Mouse (Mus musculus) heart, postnatal 10 days (tissue): Measurements from ENCODE around the gene Theg. TPM values are rescaled to one million over a fixed set of nuclear protein-coding genes. Genes with fewer than 3 reads are reported as not detected.

Source experiments
- DNase-seq, 2 experiments: peaks; one replicate each; pipeline ENCODE4 v3.0.0; 2021
- intact Hi-C: fragments of 180-260 bp; cut with DNase I; formaldehyde crosslinking; loops from one replicate; pipeline ENCODE4 v1.15.1; 2025
- microRNA-seq, 2 experiments: library from miRNA; unstranded; fragments of <30 nt; microRNA quantifications; one replicate each; pipeline ENCODE4 v1.2.0; 2022
- total RNA-seq, 2 experiments: library from RNA; stranded (reverse); gene quantifications; 2 replicates each; pipeline ENCODE4 v1.2.3; 2021

Theg gene
- total RNA-seq, 2 experiments from 2014 or later: not detected

GRCm38 (mm10) chr10:79538323-79538722 is 48.8 kb downstream of the Theg start:
- intact Hi-C loops: no loop called here
- no peak for DNase-seq

GRCm38 (mm10) chr10:79537781-79538180 is 49.4 kb downstream of the Theg start:
- intact Hi-C loops: no loop called here
- no peak for DNase-seq

- intact Hi-C loops: no loop called here
These were observed 49.9 kb downstream of the Theg start for GRCm38 (mm10) chr10:79537271-79537670.

GRCm38 (mm10) chr10:79536461-79537080 is 50.6 kb downstream of the Theg start:
- DNase-seq: no peak
- intact Hi-C loops: no loop called here

More at GRCm38 (mm10) chr10:79537271-79537670, 49.9 kb downstream of the Theg start:
- DNase-seq: no peak

- no peak for DNase-seq
- intact Hi-C loops: no loop called here
These were observed 51.7 kb downstream of the Theg start for GRCm38 (mm10) chr10:79535431-79535830.

GRCm38 (mm10) chr10:79534426-79534825 is 52.7 kb downstream of the Theg start:
- DNase-seq: no peak
- intact Hi-C loops: no loop called here

- intact Hi-C loops: no loop called here
- DNase-seq: peak; percentile 60 to 68
These were observed 53.8 kb downstream of the Theg start, which contains the start of gene Plpp2 for GRCm38 (mm10) chr10:79533126-79533911. Gene Plpp2 (minus strand): TSS chr10:79533796.

- no peak for DNase-seq
- intact Hi-C loops: no loop called here
These were observed 54.5 kb downstream of the Theg start for GRCm38 (mm10) chr10:79532678-79533077.

GRCm38 (mm10) chr10:79531593-79531992 is 55.5 kb downstream of the Theg start:
- DNase-seq: peak in 1 of 2 experiments; percentile 18
- intact Hi-C loops: no loop called here

- DNase-seq: no peak
- intact Hi-C loops: no loop called here
These were observed 56.4 kb downstream of the Theg start for GRCm38 (mm10) chr10:79530721-79531120.

- DNase-seq: no peak
- intact Hi-C loops: no loop called here
These were observed 56.9 kb downstream of the Theg start for GRCm38 (mm10) chr10:79530241-79530640.

GRCm38 (mm10) chr10:79528081-79528480 is 59.0 kb downstream of the Theg start:
- DNase-seq: no peak
- intact Hi-C loops: no loop called here

GRCm38 (mm10) chr10:79527453-79527845 is 59.7 kb downstream of the Theg start:
- intact Hi-C loops: no loop called here
- no peak for DNase-seq

GRCm38 (mm10) chr10:79526661-79527452 is 60.3 kb downstream of the Theg start:
- intact Hi-C loops: no loop called here
- DNase-seq: no peak

Small RNAs within 50 kb of the gene (microRNA-seq; reads per million reads assigned to microRNA genes)
- gene Mir6909: 0.24 to 0.35 reads per million in 2 experiments

Other genes with a start within 250 kb of the Theg start
- not detected for gene Vmn2r82, start 230.8 kb downstream of the Theg start, total RNA-seq
- gene Vmn2r83, start 118.6 kb downstream of the Theg start, total RNA-seq: not detected
- gene Plpp2, start 53.5 kb downstream of the Theg start, total RNA-seq: 1 to 10 TPM; 3.4 to 6.0 TPM
- gene Mier2, start 32.1 kb downstream of the Theg start, total RNA-seq: 10 to 100 TPM; 12.4 to 15.6 TPM
- not detected for gene C2cd4c, start 26.7 kb upstream of the Theg start, total RNA-seq
- 1 to 10 TPM; 4.5 to 4.8 TPM for gene Shc2, start 50.6 kb upstream of the Theg start, total RNA-seq
- gene Odf3l2, start 58.4 kb upstream of the Theg start, total RNA-seq: not detected
- under 1 TPM; 0.24 to 0.60 TPM for gene Madcam1, start 77.2 kb upstream of the Theg start, total RNA-seq
- 10 to 100 TPM; 24.3 to 24.4 TPM for gene Tpgs1, start 82.0 kb upstream of the Theg start, total RNA-seq
- 100 to 1,000 TPM; 152 to 159 TPM for gene Cdc34, start 94.9 kb upstream of the Theg start, total RNA-seq
- gene Gzmm, start 101.7 kb upstream of the Theg start, total RNA-seq: 1 to 10 TPM; 3.8 to 4.3 TPM
- gene Bsg, start 117.2 kb upstream of the Theg start, total RNA-seq: 1,000 to 10,000 TPM; 1,161 to 1,276 TPM
- 10 to 100 TPM; 22.6 to 27.6 TPM for gene Hcn2, start 129.3 kb upstream of the Theg start, total RNA-seq
- 10 to 100 TPM; 36.3 to 54.4 TPM for gene Polrmt, start 159.2 kb upstream of the Theg start, total RNA-seq
- gene Fgf22, start 167.7 kb upstream of the Theg start, total RNA-seq: not detected
- 10 to 100 TPM; 31.8 to 34.4 TPM for gene Rnf126, start 179.6 kb upstream of the Theg start, total RNA-seq
- gene Fstl3, start 189.9 kb upstream of the Theg start, total RNA-seq: 1 to 10 TPM; 5.8 to 7.4 TPM
- gene Prss57, start 203.6 kb upstream of the Theg start, total RNA-seq: not detected
- gene Palm, start 206.2 kb upstream of the Theg start, total RNA-seq: 100 to 1,000 TPM in 1 of 2 experiments, 10 to 100 TPM in 1; 90.8 to 103 TPM
- under 1 TPM; 0.22 to 0.30 TPM for gene Misp, start 233.7 kb upstream of the Theg start, total RNA-seq